Mouse (Mus musculus) v-Abl transformed pro-B cells (cell line): ENCODE results near the gene Bdkrb2.

Source experiments
- in situ Hi-C, 2 experiments: fragments of 400-800 bp; cut with MboI; formaldehyde crosslinking; loops; one replicate each; pipeline ENCODE4 v1.15.1; 2025; ENCODE audit not compliant: unreplicated experiment in 2 of 2

Gene Bdkrb2

GRCm38 (mm10) chr12:105545696-105546435 is 17.2 kb upstream of the Bdkrb2 start:
- in situ Hi-C loops, result no loop called here

GRCm38 (mm10) chr12:105546538-105546937 is 16.5 kb upstream of the Bdkrb2 start:
- in situ Hi-C loops, result no loop called here

- in situ Hi-C loops, result no loop called here
These were observed 15.9 kb upstream of the Bdkrb2 start for GRCm38 (mm10) chr12:105547151-105547550.

- in situ Hi-C loops, result no loop called here
These were observed 15.0 kb upstream of the Bdkrb2 start for GRCm38 (mm10) chr12:105548001-105548400.

GRCm38 (mm10) chr12:105548881-105549280 is 14.1 kb upstream of the Bdkrb2 start:
- in situ Hi-C loops, result no loop called here

- in situ Hi-C loops, result no loop called here
These were observed 12.9 kb upstream of the Bdkrb2 start for GRCm38 (mm10) chr12:105549835-105550802.

- in situ Hi-C loops, result no loop called here
These were observed 11.5 kb upstream of the Bdkrb2 start for GRCm38 (mm10) chr12:105551551-105551989.

GRCm38 (mm10) chr12:105554151-105554772 is 8.8 kb upstream of the Bdkrb2 start:
- in situ Hi-C loops, result no loop called here

- in situ Hi-C loops, result no loop called here
These were observed 7.9 kb upstream of the Bdkrb2 start for GRCm38 (mm10) chr12:105555172-105555571.

- in situ Hi-C loops, result no loop called here
These were observed 5.6 kb upstream of the Bdkrb2 start for GRCm38 (mm10) chr12:105557250-105557925.

GRCm38 (mm10) chr12:105561007-105561534 is 2.0 kb upstream of the Bdkrb2 start:
- in situ Hi-C loops, result no loop called here

GRCm38 (mm10) chr12:105562056-105562820 is 788 bp upstream of the Bdkrb2 start:
- in situ Hi-C loops, result no loop called here

GRCm38 (mm10) chr12:105563726-105564275 is 775 bp downstream of the Bdkrb2 start:
- in situ Hi-C loops, result no loop called here

- in situ Hi-C loops, result no loop called here
These were observed 2.2 kb downstream of the Bdkrb2 start for GRCm38 (mm10) chr12:105565221-105565620.

- in situ Hi-C loops, result no loop called here
These were observed 8.8 kb downstream of the Bdkrb2 start for GRCm38 (mm10) chr12:105571867-105572266.

- in situ Hi-C loops, result no loop called here
These were observed 9.6 kb downstream of the Bdkrb2 start for GRCm38 (mm10) chr12:105572622-105573021.

- in situ Hi-C loops, result no loop called here
These were observed 11.3 kb downstream of the Bdkrb2 start for GRCm38 (mm10) chr12:105574356-105574755.

GRCm38 (mm10) chr12:105580490-105580889 is 17.5 kb downstream of the Bdkrb2 start:
- in situ Hi-C loops, result loop anchor here (5.0 kb wide), 1 partner anchor 83 kb away; no protein-coding TSS in a partner anchor

GRCm38 (mm10) chr12:105582486-105582885 is 19.5 kb downstream of the Bdkrb2 start:
- in situ Hi-C loops, result loop anchor here (5.0 kb wide), 1 partner anchor 85 kb away; no protein-coding TSS in a partner anchor
